Mouse (Mus musculus) ES-Bruce4 (cell line): ENCODE measurements around the gene Cdt1. TPM values are rescaled to one million over a fixed set of nuclear protein-coding genes. Genes with fewer than 3 reads are reported as not detected.

Experiments used
- H3K27ac ChIP-seq: 2 replicates; pipeline ENCODE4 v1.5.1; 2012; ENCODE audit warnings: low read length, inconsistent platforms; ENCODE audit not compliant: insufficient read depth
- H3K27me3 ChIP-seq: 2 replicates; pipeline ENCODE4 v1.6.1; 2012; ENCODE audit warnings: mild to moderate bottlenecking, low read length, inconsistent platforms; ENCODE audit not compliant: control insufficient read depth, poor library complexity, insufficient read depth, severe bottlenecking
- H3K36me3 ChIP-seq: 2 replicates; pipeline ENCODE4 v1.6.1; 2012; ENCODE audit warnings: inconsistent platforms, mild to moderate bottlenecking, low read length, moderate library complexity; ENCODE audit not compliant: control insufficient read depth, poor library complexity, insufficient read depth, severe bottlenecking
- H3K4me1 ChIP-seq: one replicate; pipeline ENCODE4 v1.8.1; 2011; ENCODE audit warnings: low read length; ENCODE audit not compliant: control insufficient read depth, insufficient read depth
- H3K4me3 ChIP-seq: 2 replicates; pipeline ENCODE4 v1.5.1; 2011; ENCODE audit warnings: low read depth, mild to moderate bottlenecking, low read length
- H3K9ac ChIP-seq: 2 replicates; pipeline ENCODE4 v1.6.1; 2012; ENCODE audit warnings: low read depth, mild to moderate bottlenecking, inconsistent platforms; ENCODE audit not compliant: poor library complexity, severe bottlenecking
- H3K9me3 ChIP-seq: replicated peaks from 2 replicates; pipeline ENCODE4 v1.6.1; 2012; ENCODE audit warnings: mild to moderate bottlenecking, low read length, inconsistent platforms; ENCODE audit not compliant: control insufficient read depth, poor library complexity, insufficient read depth, severe bottlenecking
- CTCF ChIP-seq: IDR thresholded peaks from one replicate; pipeline ENCODE4 v1.8.1; 2011; ENCODE audit warnings: low read depth, low read length
- EP300 ChIP-seq: IDR thresholded peaks from 2 replicates; pipeline ENCODE4 v1.6.1; 2011; ENCODE audit warnings: low read depth, low read length; ENCODE audit not compliant: insufficient read depth
- POLR2A ChIP-seq: IDR thresholded peaks from one replicate; pipeline ENCODE4 v1.8.1; 2011; ENCODE audit warnings: low read length; ENCODE audit not compliant: insufficient read depth
- polyA plus RNA-seq: library from polyadenylated mRNA; stranded (reverse); fragments of >200 nt; gene quantifications from 2 replicates; pipeline ENCODE4 v1.2.4, GENCODE M21; 2011; ENCODE audit warnings: low read depth; ENCODE audit not compliant: missing spikeins, insufficient read depth, insufficient read length

Gene Cdt1
- polyA plus RNA-seq, 1 experiment: 68.6 TPM

DNA sequence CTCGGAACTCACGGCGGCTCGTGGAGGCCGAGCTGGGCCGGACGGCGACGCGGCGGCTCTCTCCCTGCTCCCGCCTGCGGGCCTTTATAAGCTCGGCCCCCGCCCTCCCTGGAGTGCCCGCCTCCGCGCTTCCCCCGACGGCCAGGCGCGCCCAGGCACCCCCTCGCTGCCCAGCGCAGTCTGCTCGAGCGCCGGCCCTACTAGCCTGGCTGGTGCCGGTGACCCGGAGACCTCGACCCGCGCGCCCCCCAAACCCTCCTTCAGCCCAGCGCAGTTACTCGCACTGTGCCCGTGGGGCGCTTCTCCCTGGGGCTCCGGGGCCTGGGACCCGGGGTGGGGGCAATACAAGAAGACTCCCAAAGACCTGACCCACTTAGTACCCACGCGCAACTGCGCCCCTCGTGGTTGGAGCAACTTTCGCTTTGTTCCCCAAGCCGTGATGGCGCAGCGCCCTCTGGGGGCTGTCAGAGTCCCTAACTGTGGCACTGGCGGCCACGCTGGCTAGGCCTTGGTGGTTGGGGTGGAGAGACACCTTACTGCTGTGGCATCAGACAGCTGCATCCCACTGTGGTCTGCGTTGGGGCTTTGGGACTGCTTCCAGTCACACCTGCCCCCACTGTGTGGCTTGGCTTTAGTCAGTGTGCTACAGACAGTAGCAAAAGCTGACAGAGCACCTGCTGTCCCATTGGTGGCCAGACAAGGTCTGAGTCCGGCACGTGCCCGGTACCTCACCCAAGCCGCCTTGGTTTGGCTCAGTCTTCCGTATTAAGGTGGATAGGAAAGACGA, 16.4 kb upstream of the Cdt1 start, which contains the start of gene Piezo1:
Piezo1 (minus strand) TSS at position 65 of the 787 bp plus-strand sequence.
- H3K27ac ChIP-seq: no peak within 1 kb of the TSS
- no peaks in the 10 kb centered on the region for H3K9me3 ChIP-seq
- H3K9ac ChIP-seq: peak within 1 kb of the TSS; percentile 96
- H3K4me1 ChIP-seq: peaks cover 5% of the 10 kb centered on the region
- peak within 1 kb of the TSS; percentile 68 for H3K4me3 ChIP-seq
- H3K36me3 ChIP-seq: 0 out of 2 replicates have a peak, but pooled peaks cover 4% of the 10 kb centered on the region
- H3K27me3 ChIP-seq: no peaks in the 10 kb centered on the region
- TF ChIP-seq POLR2A (no peak), EP300 (peak; percentile 62; the same call in 1 of the 2 replicates), CTCF (peak; percentile 99)

- Histone ChIP-seq H3K27ac (no peak overlapping the region), H3K4me1 (peaks cover 3% of the 10 kb centered on the region), H3K27me3 (no peaks in the 10 kb centered on the region), H3K9ac (no peak overlapping the region), H3K36me3 (no peaks in the 10 kb centered on the region), H3K4me3 (no peak overlapping the region), H3K9me3 (no peaks in the 10 kb centered on the region)
- TF ChIP-seq CTCF: no peak
- no peak for TF ChIP-seq POLR2A
- TF ChIP-seq EP300: no peak
Observed at GRCm38 (mm10) chr8:122554786-122555185, 13.0 kb upstream of the Cdt1 start.

DNA sequence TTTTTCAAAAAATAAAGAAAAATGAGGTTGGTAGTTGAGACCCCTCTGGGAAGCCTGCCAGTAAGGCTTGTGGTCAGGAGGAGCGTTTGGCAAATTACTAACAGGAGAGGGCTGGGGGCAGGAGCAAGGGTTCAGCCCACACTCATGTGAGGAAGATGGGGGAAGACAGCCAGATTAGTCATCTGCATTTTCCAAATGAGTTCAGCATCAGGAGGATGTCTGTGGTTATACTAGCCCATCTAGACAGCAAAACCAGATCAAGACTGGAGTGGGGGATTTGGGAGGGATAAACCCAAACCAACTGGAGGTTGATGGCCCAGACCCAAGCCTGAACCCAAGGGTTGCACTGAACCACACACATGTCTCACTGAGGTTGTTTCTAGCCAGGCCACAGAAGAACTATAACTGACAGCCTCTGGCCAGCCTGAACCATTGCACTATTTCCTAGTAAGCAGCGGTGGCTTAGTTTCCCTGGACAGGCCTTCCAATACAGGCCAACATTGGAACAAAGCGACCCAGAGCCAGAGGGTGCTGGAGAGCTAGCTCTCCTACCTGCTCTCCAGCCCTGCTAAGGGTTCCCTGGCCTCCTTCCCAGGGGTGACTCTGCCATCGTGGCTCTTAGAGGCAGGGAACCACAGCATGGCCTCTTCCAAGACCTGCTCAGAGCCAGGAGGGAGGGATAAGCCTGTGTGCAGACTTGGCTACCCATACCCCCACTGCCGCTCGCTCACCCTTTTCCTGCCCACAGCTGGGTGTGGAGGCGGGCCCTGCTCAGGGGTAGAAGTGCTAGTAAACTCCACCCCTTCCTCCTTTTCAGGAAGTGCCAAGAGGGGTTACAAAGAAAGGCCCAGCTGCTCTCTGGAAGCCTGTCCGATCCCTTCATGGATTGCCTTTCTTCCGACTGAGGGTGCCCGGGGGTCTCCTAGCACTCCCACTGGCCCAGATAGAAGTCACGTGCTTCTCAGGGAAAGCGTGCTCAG, 11.5 kb upstream of the Cdt1 start:
- Histone ChIP-seq H3K9ac (peak overlapping the region; percentile 71), H3K27me3 (no peaks in the 10 kb centered on the region), H3K27ac (peak overlapping the region; percentile 78), H3K4me1 (peaks cover 3% of the 10 kb centered on the region), H3K9me3 (no peaks in the 10 kb centered on the region), H3K4me3 (peak overlapping the region; percentile 85), H3K36me3 (no peaks in the 10 kb centered on the region)
- peak; percentile 81 for TF ChIP-seq POLR2A
- TF ChIP-seq CTCF: no peak
- 0 out of 2 replicates have a peak, but pooled peaks have one; percentile 34 for TF ChIP-seq EP300

GRCm38 (mm10) chr8:122557248-122558038, 10.4 kb upstream of the Cdt1 start:
- H3K9me3 ChIP-seq: no peaks in the 10 kb centered on the region
- peak overlapping the region; percentile 88 for H3K27ac ChIP-seq
- H3K4me3 ChIP-seq: peak overlapping the region; percentile 47
- no peaks in the 10 kb centered on the region for H3K36me3 ChIP-seq
- no peaks in the 10 kb centered on the region for H3K27me3 ChIP-seq
- 0 out of 2 replicates have a peak, but pooled peaks have one; percentile 20 for TF ChIP-seq EP300
- no peak for TF ChIP-seq POLR2A
- peak overlapping the region; percentile 71 for H3K9ac ChIP-seq
- H3K4me1 ChIP-seq: peaks cover 3% of the 10 kb centered on the region

DNA sequence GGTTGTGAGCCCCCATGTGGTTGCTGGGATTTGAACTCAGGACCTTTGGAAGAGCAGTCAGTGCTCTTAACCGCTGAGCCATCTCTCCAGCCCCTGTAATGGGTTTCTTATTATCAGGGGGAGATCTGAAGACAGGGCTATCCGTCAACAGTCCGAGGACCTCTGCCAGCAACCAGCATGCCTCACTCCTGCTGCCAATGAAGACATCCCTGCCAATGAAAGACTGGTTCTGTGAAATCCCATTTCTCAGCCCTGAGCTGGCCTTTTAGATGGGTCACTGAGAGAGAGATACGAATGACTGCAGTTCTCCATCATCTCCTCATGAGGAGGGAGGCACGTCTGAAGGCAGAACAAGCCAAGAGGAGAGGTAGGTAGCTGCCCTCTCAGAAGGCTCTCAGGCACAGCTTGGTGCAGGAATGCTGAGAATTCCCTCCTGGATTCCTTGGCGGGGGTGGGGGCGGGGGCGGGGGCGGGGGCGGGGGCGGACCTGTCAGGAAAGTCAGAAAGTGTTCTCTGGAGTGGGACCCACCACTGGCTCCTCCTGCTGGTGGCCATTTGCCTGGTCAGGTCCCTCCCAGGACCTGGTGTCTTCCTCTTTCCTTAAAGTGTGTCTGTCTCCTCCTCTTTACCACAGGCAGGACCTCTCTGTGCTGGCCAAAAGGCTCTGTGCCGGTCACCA, 9.0 kb upstream of the Cdt1 start:
- Histone ChIP-seq H3K9me3 (no peaks in the 10 kb centered on the region), H3K36me3 (no peaks in the 10 kb centered on the region), H3K4me3 (0 out of 2 replicates have a peak overlapping the region, but pooled peaks have one; percentile 3), H3K27me3 (no peaks in the 10 kb centered on the region), H3K9ac (0 out of 2 replicates have a peak overlapping the region, but pooled peaks have one; percentile 3), H3K4me1 (peaks cover 3% of the 10 kb centered on the region), H3K27ac (peak overlapping the region; percentile 90)
- TF ChIP-seq EP300: no peak; the same call in 1 of the 2 replicates
- TF ChIP-seq POLR2A: peak; percentile 65
- TF ChIP-seq CTCF: peak; percentile 61
